Mouse (Mus musculus) limb, embryonic 12.5 days (tissue): ENCODE data around the gene Akr7a5. TPM values are rescaled to one million over a fixed set of nuclear protein-coding genes. Genes with fewer than 3 reads are reported as not detected.
A peak's percentile ranks its signal among the peaks of the same experiment; 100 is the strongest.

Experiments
- ATAC-seq: fragments of 200-750 bp; cut with Nextera tagmentation; 2 replicates; pipeline ENCODE4 v1.8.0; 2017; ENCODE audit warnings: low read depth, moderate TSS enrichment; ENCODE audit not compliant: insufficient number of reproducible peaks, insufficient read depth, low FRiP score, low TSS enrichment
- H3K27ac ChIP-seq: fragments of 300-500 bp; sonication (generic); 2 replicates; pipeline ENCODE4 v1.5.1; 2016; ENCODE audit warnings: mild to moderate bottlenecking, moderate library complexity
- H3K27me3 ChIP-seq: fragments of 300-500 bp; sonication (generic); 2 replicates; pipeline ENCODE4 v1.6.1; 2016; ENCODE audit warnings: mild to moderate bottlenecking, moderate library complexity
- H3K36me3 ChIP-seq: fragments of 300-500 bp; sonication (generic); 2 replicates; pipeline ENCODE4 v1.6.1; 2016; ENCODE audit warnings: mild to moderate bottlenecking, moderate library complexity
- H3K4me1 ChIP-seq: fragments of 300-500 bp; sonication (generic); replicated peaks from 2 replicates; pipeline ENCODE4 v1.6.1; 2016
- H3K4me2 ChIP-seq: fragments of 300-500 bp; sonication (generic); 2 replicates; pipeline ENCODE4 v1.6.1; 2016; ENCODE audit warnings: mild to moderate bottlenecking, moderate library complexity
- H3K4me3 ChIP-seq: fragments of 300-500 bp; sonication (generic); replicated peaks from 2 replicates; pipeline ENCODE4 v1.5.1; 2016; ENCODE audit warnings: mild to moderate bottlenecking
- H3K9ac ChIP-seq: fragments of 300-500 bp; sonication (generic); replicated peaks from 2 replicates; pipeline ENCODE4 v1.6.1; 2016; ENCODE audit warnings: mild to moderate bottlenecking, moderate library complexity
- H3K9me3 ChIP-seq: fragments of 300-500 bp; sonication (generic); 2 replicates; pipeline ENCODE4 v1.6.1; 2016; ENCODE audit warnings: mild to moderate bottlenecking, moderate library complexity
- WGBS: fragments of 180-500 bp; shearing (Covaris S2); methylation state at CpG from one replicate; pipeline ENCODE4 v1.1.7; 2016; 5-methylcytosine and 5-hydroxymethylcytosine counted together
- polyA plus RNA-seq: library from polyadenylated mRNA; unstranded; fragments of >200 nt; fragmentation: Nextera tagmentation; extraction: Ambion mirVana; gene quantifications from 2 replicates; pipeline ENCODE4 v1.2.1, GENCODE M21; 2016

Gene Akr7a5
- polyA plus RNA-seq, 1 experiment from 2014 or later, result 150 TPM

- Histone ChIP-seq H3K27ac (no peak overlapping the region), H3K27me3 (no peaks in the 10 kb centered on the region), H3K4me2 (no peak overlapping the region), H3K4me1 (peaks cover 45% of the 10 kb centered on the region), H3K9me3 (no peaks in the 10 kb centered on the region), H3K36me3 (peaks cover 57% of the 10 kb centered on the region), H3K4me3 (no peak overlapping the region), H3K9ac (no peak overlapping the region)
- WGBS, result 92% methylated on average over 12 of the region's 12 CpGs
- ATAC-seq, result no peak
Observed at GRCm38 (mm10) chr4:139280530-139280929, 30.0 kb upstream of the Akr7a5 start.

DNA sequence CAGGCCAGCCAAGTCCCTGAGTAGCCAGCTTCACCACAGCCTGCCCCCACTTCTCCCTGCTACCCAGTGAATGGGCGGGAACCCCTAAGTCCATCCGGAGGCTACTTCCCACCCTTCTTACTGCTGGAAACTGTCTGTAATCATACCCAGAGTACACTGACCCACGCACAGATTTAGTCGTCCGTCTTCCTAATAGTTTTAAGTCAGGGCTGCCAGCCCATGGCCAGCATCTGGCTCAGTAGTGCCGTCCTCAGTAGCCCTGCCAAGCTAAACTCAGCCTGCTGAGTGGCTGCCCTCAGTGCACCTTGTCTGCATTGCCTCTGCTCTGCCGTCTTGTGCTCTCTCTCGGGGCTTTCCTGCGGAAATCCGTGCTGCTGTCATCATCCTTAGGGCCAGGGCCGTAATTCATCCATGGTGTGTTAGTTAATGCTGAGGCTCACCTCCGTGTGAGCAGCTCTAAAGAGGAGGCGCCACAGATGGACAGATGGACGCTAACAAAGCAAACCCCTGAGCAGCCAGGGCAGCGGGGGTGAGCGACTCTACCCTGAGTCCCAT, 28.7 kb upstream of the Akr7a5 start:
- Histone ChIP-seq H3K27me3 (no peaks in the 10 kb centered on the region), H3K36me3 (peaks cover 71% of the 10 kb centered on the region), H3K4me1 (peaks cover 45% of the 10 kb centered on the region), H3K4me3 (no peak overlapping the region), H3K4me2 (no peak overlapping the region), H3K9ac (no peak overlapping the region), H3K9me3 (no peaks in the 10 kb centered on the region), H3K27ac (no peak overlapping the region)
- no peak for ATAC-seq
- WGBS, result 69% methylated on average over 16 of the region's 16 CpGs

- no peaks in the 10 kb centered on the region for H3K9me3 ChIP-seq
- no peak for ATAC-seq
- no peak overlapping the region for H3K4me2 ChIP-seq
- H3K36me3 ChIP-seq, result peaks cover 79% of the 10 kb centered on the region
- H3K27me3 ChIP-seq, result no peaks in the 10 kb centered on the region
- no peak overlapping the region for H3K9ac ChIP-seq
- H3K27ac ChIP-seq, result peak overlapping the region; percentile 36; the same call in 1 of the 2 replicates
- H3K4me1 ChIP-seq, result peaks cover 49% of the 10 kb centered on the region
- 51% methylated on average over 6 of the region's 6 CpGs for WGBS
- no peak overlapping the region for H3K4me3 ChIP-seq
Observed at GRCm38 (mm10) chr4:139282955-139283417, 27.6 kb upstream of the Akr7a5 start.

GRCm38 (mm10) chr4:139284877-139285276, 25.7 kb upstream of the Akr7a5 start:
- Histone ChIP-seq H3K9me3 (no peaks in the 10 kb centered on the region), H3K4me1 (peaks cover 64% of the 10 kb centered on the region), H3K4me2 (no peak overlapping the region), H3K27ac (peak overlapping the region; percentile 91), H3K4me3 (no peak overlapping the region), H3K27me3 (no peaks in the 10 kb centered on the region), H3K9ac (no peak overlapping the region; the same call in 1 of the 2 replicates), H3K36me3 (peaks cover 91% of the 10 kb centered on the region)
- 29% methylated on average over 14 of the region's 15 CpGs for WGBS
- ATAC-seq, result no peak

DNA sequence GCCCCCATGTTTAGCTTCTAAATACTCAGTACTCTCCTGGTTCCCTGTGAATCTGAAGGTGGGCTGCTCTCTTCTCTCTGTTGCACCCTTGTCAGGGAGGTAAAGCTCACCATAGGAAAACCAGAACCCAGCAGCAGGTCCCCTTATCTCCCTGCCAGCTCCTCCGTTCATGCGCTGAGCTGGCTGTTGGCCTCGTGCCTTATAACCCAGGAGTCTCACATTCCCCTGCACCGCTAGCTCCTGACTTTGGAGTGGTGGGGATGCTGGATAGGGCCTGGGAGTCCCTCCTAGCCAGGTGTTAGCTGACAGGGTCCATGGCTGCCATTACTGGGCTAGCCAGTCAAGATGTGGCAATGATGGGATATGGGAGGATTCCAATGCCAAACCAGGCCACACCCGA, 24.3 kb upstream of the Akr7a5 start:
- peaks cover 91% of the 10 kb centered on the region for H3K36me3 ChIP-seq
- peaks cover 64% of the 10 kb centered on the region for H3K4me1 ChIP-seq
- H3K27ac ChIP-seq, result peak overlapping the region; percentile 91
- no peak overlapping the region for H3K4me3 ChIP-seq
- H3K4me2 ChIP-seq, result no peak overlapping the region
- ATAC-seq, result no peak
- no peaks in the 10 kb centered on the region for H3K9me3 ChIP-seq
- WGBS, result 82% methylated on average over 5 of the region's 5 CpGs
- no peaks in the 10 kb centered on the region for H3K27me3 ChIP-seq
- no peak overlapping the region for H3K9ac ChIP-seq

GRCm38 (mm10) chr4:139287122-139287863, 23.3 kb upstream of the Akr7a5 start:
- 75% methylated on average over 18 of the region's 18 CpGs for WGBS
- peaks cover 64% of the 10 kb centered on the region for H3K4me1 ChIP-seq
- ATAC-seq, result no peak

DNA sequence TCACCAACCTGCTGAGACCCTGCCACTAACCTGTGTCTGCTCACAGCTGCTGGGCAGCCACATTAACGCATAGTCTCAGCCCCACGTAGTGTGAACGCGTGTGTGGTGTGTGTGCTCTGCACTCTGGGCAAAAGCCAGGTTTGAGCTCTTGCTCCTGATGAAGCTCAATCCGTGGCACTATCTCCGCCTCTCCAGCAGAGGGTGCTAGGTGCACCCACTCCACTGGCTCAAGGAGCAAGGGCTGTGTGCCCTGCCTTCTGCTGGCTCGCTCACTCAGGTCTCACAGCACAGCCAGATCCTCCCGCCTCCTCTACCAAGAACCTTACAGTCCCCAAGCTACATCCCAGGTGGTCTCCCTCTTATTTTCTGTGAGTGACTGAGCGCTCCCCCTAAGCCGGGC, 21.5 kb upstream of the Akr7a5 start:
- Histone ChIP-seq H3K4me2 (no peak overlapping the region), H3K27ac (peak overlapping the region; percentile 24; the same call in 1 of the 2 replicates), H3K4me1 (peaks cover 50% of the 10 kb centered on the region), H3K4me3 (no peak overlapping the region), H3K27me3 (no peaks in the 10 kb centered on the region), H3K36me3 (peaks cover 77% of the 10 kb centered on the region), H3K9me3 (no peaks in the 10 kb centered on the region), H3K9ac (no peak overlapping the region)
- 49% methylated on average over 10 of the region's 10 CpGs for WGBS
- ATAC-seq, result no peak

More at GRCm38 (mm10) chr4:139287122-139287863, 23.3 kb upstream of the Akr7a5 start:
- Histone ChIP-seq H3K9ac (no peak overlapping the region), H3K4me3 (no peak overlapping the region), H3K36me3 (peaks cover 88% of the 10 kb centered on the region), H3K27me3 (no peaks in the 10 kb centered on the region), H3K27ac (peak overlapping the region; percentile 91), H3K9me3 (no peaks in the 10 kb centered on the region), H3K4me2 (no peak overlapping the region)

- Histone ChIP-seq H3K9me3 (no peaks in the 10 kb centered on the region), H3K9ac (no peak overlapping the region), H3K4me1 (peaks cover 31% of the 10 kb centered on the region), H3K4me2 (no peak overlapping the region), H3K27me3 (no peaks in the 10 kb centered on the region), H3K4me3 (no peak overlapping the region), H3K27ac (no peak overlapping the region), H3K36me3 (peaks cover 63% of the 10 kb centered on the region)
- no peak for ATAC-seq
- WGBS, result 89% methylated on average over 16 of the region's 16 CpGs
Observed at GRCm38 (mm10) chr4:139291099-139291498, 19.4 kb upstream of the Akr7a5 start.

DNA sequence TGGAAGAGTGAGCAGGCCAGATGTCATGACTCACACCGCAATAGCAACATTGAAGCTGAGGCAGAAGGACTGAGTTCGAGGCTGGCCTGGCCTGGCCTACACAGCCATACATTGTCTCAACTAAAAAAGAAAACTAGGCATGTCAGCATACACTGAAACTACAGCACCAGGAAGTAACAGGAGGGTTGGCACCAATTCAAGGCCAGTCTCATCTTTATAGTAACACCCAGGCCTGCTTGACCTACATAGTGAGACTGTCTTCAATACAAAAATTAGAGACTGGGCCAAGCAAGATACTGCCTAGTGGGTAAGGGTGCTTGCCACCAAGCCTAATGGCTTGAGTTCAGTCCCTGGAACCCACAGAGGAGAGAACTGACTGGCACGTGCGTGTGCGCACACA, 18.5 kb upstream of the Akr7a5 start:
- H3K27me3 ChIP-seq, result no peaks in the 10 kb centered on the region
- no peak overlapping the region for H3K9ac ChIP-seq
- no peak overlapping the region for H3K4me2 ChIP-seq
- H3K4me1 ChIP-seq, result peaks cover 28% of the 10 kb centered on the region
- WGBS, result 95% methylated on average over 5 of the region's 5 CpGs
- H3K9me3 ChIP-seq, result no peaks in the 10 kb centered on the region
- ATAC-seq, result no peak
- no peak overlapping the region for H3K27ac ChIP-seq
- H3K4me3 ChIP-seq, result no peak overlapping the region
- H3K36me3 ChIP-seq, result peaks cover 53% of the 10 kb centered on the region

DNA sequence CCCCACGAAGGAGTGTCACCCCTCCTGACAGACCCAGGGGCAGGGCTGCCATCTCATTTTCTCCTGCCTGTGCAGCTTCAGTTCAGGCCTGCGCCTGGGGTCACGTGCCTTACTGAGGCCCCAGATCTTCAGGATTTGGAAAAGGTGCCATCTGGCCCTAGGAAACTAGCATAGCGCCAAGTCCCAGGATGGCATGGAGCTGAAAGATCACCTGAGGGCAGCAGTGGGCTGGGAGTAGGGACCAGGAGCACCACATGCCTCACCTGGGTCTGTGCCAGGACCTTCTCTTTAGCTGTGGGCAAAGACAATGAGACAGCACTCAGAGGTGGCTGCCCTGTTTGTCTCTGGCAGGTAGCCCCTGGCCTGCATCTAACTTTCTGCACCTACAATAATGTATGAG, 13.0 kb upstream of the Akr7a5 start:
- Histone ChIP-seq H3K4me1 (peaks cover 7% of the 10 kb centered on the region), H3K27me3 (no peaks in the 10 kb centered on the region), H3K4me2 (no peak overlapping the region), H3K36me3 (peaks cover 49% of the 10 kb centered on the region), H3K9me3 (no peaks in the 10 kb centered on the region), H3K9ac (no peak overlapping the region), H3K4me3 (no peak overlapping the region), H3K27ac (no peak overlapping the region)
- no peak for ATAC-seq
- 83% methylated on average over 4 of the region's 4 CpGs for WGBS

DNA sequence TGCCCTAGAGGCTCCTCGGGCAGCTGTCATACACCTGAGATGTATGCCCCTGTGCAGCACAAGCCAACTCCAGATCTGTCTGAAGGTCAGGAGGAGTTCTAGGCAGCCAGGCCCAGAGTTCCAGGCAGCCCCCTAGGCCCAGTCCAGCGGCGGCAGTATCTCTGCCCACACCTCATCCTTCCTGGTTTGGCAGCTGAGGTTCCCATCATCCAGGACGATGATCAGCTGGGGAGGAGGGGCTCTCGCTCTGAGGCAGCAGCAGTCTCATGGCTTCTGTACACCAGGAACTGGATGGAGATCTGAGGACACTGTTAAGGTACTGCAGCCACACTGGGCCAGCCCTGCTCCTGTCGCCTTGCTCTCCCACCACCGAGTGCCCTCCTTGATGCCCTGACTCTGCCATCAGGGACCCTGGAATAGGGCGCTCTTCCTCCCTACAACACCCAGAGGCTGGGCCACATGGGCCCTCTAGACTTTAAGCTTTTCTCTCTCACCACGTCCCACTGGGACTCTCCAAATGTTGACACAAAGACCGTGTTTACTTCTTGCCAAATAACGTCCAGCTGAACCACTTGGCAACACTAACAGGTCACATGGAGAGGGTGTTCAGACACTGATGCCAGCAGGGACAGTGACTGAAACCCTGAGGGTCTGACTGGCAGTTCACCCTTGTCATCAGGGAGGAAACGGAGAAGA, 11.7 kb upstream of the Akr7a5 start:
- WGBS, result 82% methylated on average over 12 of the region's 12 CpGs
- H3K27me3 ChIP-seq, result no peaks in the 10 kb centered on the region
- peaks cover 53% of the 10 kb centered on the region for H3K36me3 ChIP-seq
- no peak overlapping the region for H3K27ac ChIP-seq
- H3K9me3 ChIP-seq, result no peaks in the 10 kb centered on the region
- peaks cover 7% of the 10 kb centered on the region for H3K4me1 ChIP-seq
- H3K4me2 ChIP-seq, result no peak overlapping the region
- no peak overlapping the region for H3K4me3 ChIP-seq
- ATAC-seq, result no peak
- H3K9ac ChIP-seq, result no peak overlapping the region
